Mouse (Mus musculus): ENCODE results near the gene Corin. TPM values are rescaled to one million over a fixed set of nuclear protein-coding genes. Genes with fewer than 3 reads are reported as not detected.

Gene Corin
- 0.08 TPM in 1 of 2 replicates, not detected in the other for polyA plus RNA-seq (2015; fragmentation: Nextera tagmentation; extraction: Ambion mirVana)

GRCm38 (mm10) chr5:72503531-72504523, at the start of gene Corin:
Corin (minus strand) TSS chr5:72504473.
- Histone ChIP-seq H3K9ac (replicated peaks) (0 out of 2 replicates have a peak within 1 kb of the TSS, but pooled peaks have one; percentile 15), H3K4me2 (replicated peaks) (peak within 1 kb of the TSS; percentile 57), H3K9me3 (no peaks in the 10 kb centered on the region), H3K27me3 (peaks cover 30% of the 10 kb centered on the region), H3K27ac (replicated peaks) (no peak within 1 kb of the TSS), H3K4me1 (peaks cover 13% of the 10 kb centered on the region), H3K36me3 (no peaks in the 10 kb centered on the region), H3K4me3 (peak within 1 kb of the TSS; percentile 37)
- WGBS: 1% methylated on average over 64 of the region's 64 CpGs
- peak; percentile 30; the same call in 1 of the 2 replicates for ATAC-seq (replicated peaks)

- Histone ChIP-seq H3K27me3 (no peaks in the 10 kb centered on the region), H3K27ac (replicated peaks) (no peak overlapping the region), H3K9ac (replicated peaks) (no peak overlapping the region), H3K4me3 (no peak overlapping the region), H3K36me3 (peaks cover 23% of the 10 kb centered on the region; the same call in 1 of the 2 replicates), H3K4me1 (no peaks in the 10 kb centered on the region), H3K9me3 (no peaks in the 10 kb centered on the region), H3K4me2 (replicated peaks) (no peak overlapping the region)
- no peak for ATAC-seq (replicated peaks)
- WGBS: 95% methylated on average over 3 of the region's 3 CpGs
Observed at GRCm38 (mm10) chr5:72551209-72551608, 46.9 kb upstream of the Corin start.

GRCm38 (mm10) chr5:72528896-72529295, 24.6 kb upstream of the Corin start:
- Histone ChIP-seq H3K27ac (replicated peaks) (no peak overlapping the region), H3K4me2 (replicated peaks) (no peak overlapping the region), H3K9me3 (no peaks in the 10 kb centered on the region), H3K4me3 (no peak overlapping the region), H3K9ac (replicated peaks) (no peak overlapping the region), H3K36me3 (peaks cover 37% of the 10 kb centered on the region), H3K27me3 (no peaks in the 10 kb centered on the region), H3K4me1 (no peaks in the 10 kb centered on the region)
- 91% methylated on average over 3 of the region's 3 CpGs for WGBS
- no peak for ATAC-seq (replicated peaks)

GRCm38 (mm10) chr5:72513808-72514207, 9.5 kb upstream of the Corin start:
- ATAC-seq (replicated peaks): no peak
- no peaks in the 10 kb centered on the region for H3K4me1 ChIP-seq
- H3K9me3 ChIP-seq: no peaks in the 10 kb centered on the region
- no peak overlapping the region for H3K9ac ChIP-seq (replicated peaks)
- H3K36me3 ChIP-seq: peaks cover 29% of the 10 kb centered on the region
- no peaks in the 10 kb centered on the region for H3K27me3 ChIP-seq
- H3K4me3 ChIP-seq: no peak overlapping the region
- 92% methylated on average over 5 of the region's 5 CpGs for WGBS
- H3K4me2 ChIP-seq (replicated peaks): no peak overlapping the region
- H3K27ac ChIP-seq (replicated peaks): no peak overlapping the region

GRCm38 (mm10) chr5:72505740-72506139, 1.5 kb upstream of the Corin start:
- peak; percentile 47; the same call in 1 of the 2 replicates for ATAC-seq (replicated peaks)
- Histone ChIP-seq H3K9me3 (no peaks in the 10 kb centered on the region), H3K27ac (replicated peaks) (no peak overlapping the region), H3K9ac (replicated peaks) (no peak overlapping the region), H3K4me3 (no peak overlapping the region), H3K4me1 (peaks cover 13% of the 10 kb centered on the region), H3K27me3 (peaks cover 30% of the 10 kb centered on the region), H3K4me2 (replicated peaks) (no peak overlapping the region), H3K36me3 (no peaks in the 10 kb centered on the region)
- WGBS: 82% methylated on average over 5 of the region's 5 CpGs

- peaks cover 30% of the 10 kb centered on the region for H3K27me3 ChIP-seq
- no peaks in the 10 kb centered on the region for H3K9me3 ChIP-seq
- WGBS: 68% methylated on average over 8 of the region's 8 CpGs
- no peak overlapping the region for H3K27ac ChIP-seq (replicated peaks)
- H3K4me1 ChIP-seq: peaks cover 13% of the 10 kb centered on the region
- no peaks in the 10 kb centered on the region for H3K36me3 ChIP-seq
- H3K4me3 ChIP-seq: no peak overlapping the region
- H3K9ac ChIP-seq (replicated peaks): no peak overlapping the region
- H3K4me2 ChIP-seq (replicated peaks): no peak overlapping the region
- no peak for ATAC-seq (replicated peaks)
Observed at GRCm38 (mm10) chr5:72502778-72503177, 1.5 kb downstream of the Corin start.

- no peaks in the 10 kb centered on the region for H3K36me3 ChIP-seq
- H3K4me3 ChIP-seq: no peak overlapping the region
- peaks cover 13% of the 10 kb centered on the region for H3K4me1 ChIP-seq
- peaks cover 30% of the 10 kb centered on the region for H3K27me3 ChIP-seq
- no peak overlapping the region for H3K27ac ChIP-seq (replicated peaks)
- H3K9ac ChIP-seq (replicated peaks): no peak overlapping the region
- no peaks in the 10 kb centered on the region for H3K9me3 ChIP-seq
- WGBS: 63% methylated on average over 3 of the region's 3 CpGs
- no peak overlapping the region for H3K4me2 ChIP-seq (replicated peaks)
- ATAC-seq (replicated peaks): no peak
Observed at GRCm38 (mm10) chr5:72501763-72502162, 2.5 kb downstream of the Corin start.

- Histone ChIP-seq H3K36me3 (no peaks in the 10 kb centered on the region), H3K4me1 (peaks cover 2% of the 10 kb centered on the region; the same call in 1 of the 2 replicates), H3K4me3 (no peak overlapping the region), H3K27ac (replicated peaks) (no peak overlapping the region), H3K4me2 (replicated peaks) (no peak overlapping the region), H3K27me3 (peaks cover 13% of the 10 kb centered on the region), H3K9me3 (no peaks in the 10 kb centered on the region), H3K9ac (replicated peaks) (no peak overlapping the region)
- 77% methylated on average over 10 of the region's 10 CpGs for WGBS
- no peak for ATAC-seq (replicated peaks)
Observed at GRCm38 (mm10) chr5:72498271-72498670, 6.0 kb downstream of the Corin start.

GRCm38 (mm10) chr5:72496756-72497155, 7.5 kb downstream of the Corin start:
- no peaks in the 10 kb centered on the region for H3K4me1 ChIP-seq
- no peak overlapping the region for H3K9ac ChIP-seq (replicated peaks)
- no peak for ATAC-seq (replicated peaks)
- H3K4me3 ChIP-seq: no peak overlapping the region
- no peak overlapping the region for H3K27ac ChIP-seq (replicated peaks)
- 71% methylated on average over 4 of the region's 4 CpGs for WGBS
- peaks cover under 1% of the 10 kb centered on the region for H3K27me3 ChIP-seq
- H3K4me2 ChIP-seq (replicated peaks): no peak overlapping the region
- no peaks in the 10 kb centered on the region for H3K9me3 ChIP-seq
- no peaks in the 10 kb centered on the region for H3K36me3 ChIP-seq

- no peaks in the 10 kb centered on the region for H3K27me3 ChIP-seq
- no peaks in the 10 kb centered on the region for H3K4me1 ChIP-seq
- no peaks in the 10 kb centered on the region for H3K9me3 ChIP-seq
- no peak overlapping the region for H3K4me2 ChIP-seq (replicated peaks)
- no peak overlapping the region for H3K9ac ChIP-seq (replicated peaks)
- H3K4me3 ChIP-seq: no peak overlapping the region
- no peak overlapping the region for H3K27ac ChIP-seq (replicated peaks)
- H3K36me3 ChIP-seq: no peaks in the 10 kb centered on the region
- no peak for ATAC-seq (replicated peaks)
- WGBS: 92% methylated on average over 7 of the region's 7 CpGs
Observed at GRCm38 (mm10) chr5:72493906-72494305, 10.4 kb downstream of the Corin start.

- H3K9ac ChIP-seq (replicated peaks): no peak overlapping the region
- no peak overlapping the region for H3K27ac ChIP-seq (replicated peaks)
- H3K27me3 ChIP-seq: no peaks in the 10 kb centered on the region
- H3K9me3 ChIP-seq: no peaks in the 10 kb centered on the region
- no peaks in the 10 kb centered on the region for H3K4me1 ChIP-seq
- ATAC-seq (replicated peaks): no peak
- WGBS: 70% methylated on average over 2 of the region's 2 CpGs
- no peak overlapping the region for H3K4me3 ChIP-seq
- H3K36me3 ChIP-seq: no peaks in the 10 kb centered on the region
- no peak overlapping the region for H3K4me2 ChIP-seq (replicated peaks)
Observed at GRCm38 (mm10) chr5:72491232-72491631, 13.0 kb downstream of the Corin start.

- no peak overlapping the region for H3K4me2 ChIP-seq (replicated peaks)
- 51% methylated on average over 7 of the region's 7 CpGs for WGBS
- H3K4me1 ChIP-seq: no peaks in the 10 kb centered on the region
- no peak overlapping the region for H3K27ac ChIP-seq (replicated peaks)
- H3K4me3 ChIP-seq: no peak overlapping the region
- H3K36me3 ChIP-seq: no peaks in the 10 kb centered on the region
- H3K27me3 ChIP-seq: no peaks in the 10 kb centered on the region
- H3K9me3 ChIP-seq: no peaks in the 10 kb centered on the region
- no peak for ATAC-seq (replicated peaks)
- no peak overlapping the region for H3K9ac ChIP-seq (replicated peaks)
Observed at GRCm38 (mm10) chr5:72480456-72480855, 23.8 kb downstream of the Corin start.

Measured in forebrain, embryonic 15.5 days (tissue).